Mouse (Mus musculus) G1E (cell line): Measurements from ENCODE around the gene Zfp879.

Experiments
- CTCF ChIP-seq: IDR thresholded peaks from 2 replicates; pipeline ENCODE4 v1.5.1; 2012; ENCODE audit warnings: low read depth, low read length, inconsistent platforms, mixed read lengths
- GATA1 ChIP-seq: IDR thresholded peaks from 2 replicates; pipeline ENCODE4 v1.6.1; 2012; ENCODE audit warnings: borderline replicate concordance, low read length, inconsistent platforms, mixed read lengths
- POLR2AphosphoS5 ChIP-seq: IDR thresholded peaks from 2 replicates; pipeline ENCODE4 v1.6.1; 2012; ENCODE audit warnings: low read depth, low read length, inconsistent platforms; ENCODE audit not compliant: insufficient replicate concordance

- TF ChIP-seq CTCF (no peak), GATA1 (no peak), POLR2AphosphoS5 (no peak)
These were observed 14.1 kb downstream of the Zfp879 start, which contains the start of gene Zfp354c for GRCm38 (mm10) chr11:50827010-50827953.
